Mouse (Mus musculus) activated CD4-positive, CD25-positive, alpha-beta regulatory T cell, adult 9 weeks (primary cell): ENCODE data around the gene Gm11487. TPM values are rescaled to one million over a fixed set of nuclear protein-coding genes. Genes with fewer than 3 reads are reported as not detected.

Experiments used
- polyA plus RNA-seq: library from polyadenylated mRNA; unstranded; fragments of 100-300 nt; shearing (Covaris generic); gene quantifications from one replicate; pipeline ENCODE4 v1.2.1, GENCODE M21; 2017

Gene Gm11487
- not detected for polyA plus RNA-seq

GRCm38 (mm10) chr4:73404972-73405371 lies at the start of gene Gm11487:
Gene Gm11487, minus strand, starts transcription at chr4:73405072.

Other genes with a start within 250 kb of the Gm11487 start
- gene Gm11238, start 202.8 kb upstream of the Gm11487 start, polyA plus RNA-seq = not detected
- gene Gm11237, start 217.9 kb upstream of the Gm11487 start, polyA plus RNA-seq = not detected
- gene Gm11236, start 233.0 kb upstream of the Gm11487 start, polyA plus RNA-seq = not detected